Mouse (Mus musculus) forebrain, embryonic 15.5 days (tissue): ENCODE measurements around the gene Wdr25. TPM values are rescaled to one million over a fixed set of nuclear protein-coding genes. Genes with fewer than 3 reads are reported as not detected.
A peak's percentile ranks its signal among the peaks of the same experiment; 100 is the strongest.

ENCODE experiments used
- ATAC-seq: fragments of 200-750 bp; cut with Nextera tagmentation; replicated peaks from 2 replicates; pipeline ENCODE4 v1.8.0; 2017; ENCODE audit warnings: mild to moderate bottlenecking, moderate TSS enrichment, moderate library complexity
- H3K27ac ChIP-seq: fragments of 300-500 bp; sonication (generic); replicated peaks from 2 replicates; pipeline ENCODE4 v1.5.1; 2015; ENCODE audit warnings: mild to moderate bottlenecking, inconsistent platforms
- H3K27me3 ChIP-seq: fragments of 300-500 bp; sonication (generic); 2 replicates; pipeline ENCODE4 v1.6.1; 2015; ENCODE audit warnings: inconsistent platforms
- H3K36me3 ChIP-seq: fragments of 300-500 bp; sonication (generic); 2 replicates; pipeline ENCODE4 v1.6.1; 2015; ENCODE audit warnings: mild to moderate bottlenecking, inconsistent platforms
- H3K4me1 ChIP-seq: fragments of 300-500 bp; sonication (generic); 2 replicates; pipeline ENCODE4 v1.6.1; 2015; ENCODE audit warnings: inconsistent platforms
- H3K4me2 ChIP-seq: fragments of 300-500 bp; sonication (generic); replicated peaks from 2 replicates; pipeline ENCODE4 v1.6.1; 2015; ENCODE audit warnings: mild to moderate bottlenecking, inconsistent platforms
- H3K4me3 ChIP-seq: fragments of 300-500 bp; sonication (generic); 2 replicates; pipeline ENCODE4 v1.5.1; 2015; ENCODE audit warnings: mild to moderate bottlenecking, inconsistent platforms
- H3K9ac ChIP-seq: fragments of 300-500 bp; sonication (generic); replicated peaks from 2 replicates; pipeline ENCODE4 v1.6.1; 2015; ENCODE audit warnings: mild to moderate bottlenecking, inconsistent platforms
- H3K9me3 ChIP-seq: fragments of 300-500 bp; sonication (generic); 2 replicates; pipeline ENCODE4 v1.6.1; 2016; ENCODE audit warnings: inconsistent platforms
- WGBS: fragments of 180-500 bp; shearing (Covaris S2); methylation state at CpG from one replicate; pipeline ENCODE4 v1.1.7; 2015; ENCODE audit warnings: mixed read lengths; 5-methylcytosine and 5-hydroxymethylcytosine counted together
- polyA plus RNA-seq: library from polyadenylated mRNA; unstranded; fragments of >200 nt; fragmentation: Nextera tagmentation; extraction: Ambion mirVana; gene quantifications from 2 replicates; pipeline ENCODE4 v1.2.1, GENCODE M21; 2015

The Wdr25 gene
- polyA plus RNA-seq, 1 experiment from 2014 or later = 6.4 TPM

DNA sequence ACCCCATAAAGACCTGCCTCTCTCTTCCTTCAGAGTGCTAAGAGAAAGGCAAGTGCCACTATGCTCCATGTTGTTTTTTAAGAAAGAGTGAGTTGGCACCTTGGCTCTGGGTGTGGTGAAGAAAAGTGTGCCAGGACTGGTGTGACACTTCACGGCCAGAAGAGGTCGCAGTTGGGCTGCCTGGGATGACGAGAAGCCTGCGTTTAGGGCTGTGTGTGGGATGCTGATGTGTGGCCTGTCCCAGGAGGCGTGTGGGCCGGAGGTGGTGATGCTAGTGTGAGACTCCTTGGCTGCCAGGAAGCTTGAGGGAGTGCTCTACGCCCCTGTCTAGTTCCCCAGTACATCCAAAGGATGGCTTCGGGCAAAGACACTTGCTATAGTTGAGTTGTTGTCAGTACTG lies 9.5 kb downstream of the Wdr25 start:
- Histone ChIP-seq H3K9me3 (no peaks in the 10 kb centered on the region), H3K4me2 (no peak overlapping the region), H3K27me3 (no peaks in the 10 kb centered on the region), H3K27ac (no peak overlapping the region), H3K9ac (no peak overlapping the region), H3K36me3 (no peaks in the 10 kb centered on the region), H3K4me3 (no peak overlapping the region), H3K4me1 (peaks cover 29% of the 10 kb centered on the region)
- peak; percentile 33; the same call in 1 of the 2 replicates for ATAC-seq
- WGBS = 16% methylated on average over 8 of the region's 8 CpGs

- ATAC-seq = 0 out of 2 replicates have a peak, but pooled peaks have one; percentile 35
- no peak overlapping the region for H3K27ac ChIP-seq
- 65% methylated on average over 8 of the region's 8 CpGs for whole genome bisulfite sequencing
Observed at GRCm38 (mm10) chr12:108903600-108904275, 10.3 kb downstream of the Wdr25 start.

DNA sequence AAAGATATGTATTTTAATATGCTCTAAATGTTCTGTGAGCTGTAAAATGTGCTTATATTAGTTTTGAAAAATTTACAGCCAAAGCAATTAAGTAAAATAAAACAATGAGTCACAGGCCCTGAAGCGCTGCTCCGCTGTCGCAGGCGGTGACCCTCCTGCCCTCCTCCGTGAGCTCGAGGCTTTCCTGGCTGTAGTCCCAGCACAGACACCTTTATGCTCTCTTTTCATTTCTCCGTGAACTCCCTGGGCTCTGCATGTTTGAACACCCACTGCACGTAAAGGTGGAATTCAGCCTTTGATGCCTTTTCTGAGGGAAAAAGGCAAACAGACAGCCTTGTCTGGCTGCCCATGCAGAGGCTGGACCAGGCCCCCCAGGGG lies 10.8 kb downstream of the Wdr25 start:
- Histone ChIP-seq H3K9me3 (no peaks in the 10 kb centered on the region), H3K4me1 (peaks cover 29% of the 10 kb centered on the region), H3K27ac (no peak overlapping the region), H3K4me3 (no peak overlapping the region), H3K27me3 (no peaks in the 10 kb centered on the region), H3K4me2 (no peak overlapping the region), H3K36me3 (no peaks in the 10 kb centered on the region), H3K9ac (no peak overlapping the region)
- no peak for ATAC-seq
- 34% methylated on average over 8 of the region's 8 CpGs for WGBS

More at GRCm38 (mm10) chr12:108903600-108904275, 10.3 kb downstream of the Wdr25 start:
- Histone ChIP-seq H3K9me3 (no peaks in the 10 kb centered on the region), H3K36me3 (no peaks in the 10 kb centered on the region), H3K27me3 (no peaks in the 10 kb centered on the region), H3K9ac (no peak overlapping the region), H3K4me1 (peaks cover 29% of the 10 kb centered on the region), H3K4me3 (no peak overlapping the region), H3K4me2 (no peak overlapping the region)

- H3K4me1 ChIP-seq = peaks cover 29% of the 10 kb centered on the region
Observed at GRCm38 (mm10) chr12:108905620-108906302, 12.3 kb downstream of the Wdr25 start.

DNA sequence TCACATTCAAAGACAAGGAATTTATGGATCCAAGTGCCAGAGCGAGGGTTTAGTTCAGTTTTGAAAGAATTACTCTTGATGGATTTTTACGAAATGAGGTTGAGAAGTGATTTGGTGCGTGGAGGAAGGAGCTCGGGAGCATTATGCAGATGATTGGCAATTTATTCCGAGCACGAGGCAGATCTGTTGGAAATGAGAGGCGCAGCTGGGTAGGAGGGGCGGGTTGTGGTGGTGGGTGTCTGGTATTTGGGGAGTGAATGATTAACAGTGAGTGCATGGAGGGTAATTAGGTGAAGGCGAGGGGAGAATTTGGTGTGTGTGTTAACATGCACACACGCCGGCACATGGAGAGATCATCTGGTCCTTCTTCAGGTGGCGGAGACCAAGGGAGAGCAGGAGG lies 13.0 kb downstream of the Wdr25 start:
- peak overlapping the region; percentile 49 for H3K27ac ChIP-seq
- no peaks in the 10 kb centered on the region for H3K36me3 ChIP-seq
- H3K9ac ChIP-seq = no peak overlapping the region
- 36% methylated on average over 12 of the region's 12 CpGs for WGBS
- no peaks in the 10 kb centered on the region for H3K27me3 ChIP-seq
- peaks cover 29% of the 10 kb centered on the region for H3K4me1 ChIP-seq
- H3K4me2 ChIP-seq = no peak overlapping the region
- no peaks in the 10 kb centered on the region for H3K9me3 ChIP-seq
- 0 out of 2 replicates have a peak, but pooled peaks have one; percentile 32 for ATAC-seq
- H3K4me3 ChIP-seq = no peak overlapping the region

More at GRCm38 (mm10) chr12:108905620-108906302, 12.3 kb downstream of the Wdr25 start:
- no peak for ATAC-seq
- 25% methylated on average over 14 of the region's 14 CpGs for WGBS
- Histone ChIP-seq H3K27me3 (no peaks in the 10 kb centered on the region), H3K27ac (peak overlapping the region; percentile 49), H3K36me3 (no peaks in the 10 kb centered on the region), H3K4me3 (no peak overlapping the region), H3K9me3 (no peaks in the 10 kb centered on the region), H3K4me2 (no peak overlapping the region), H3K9ac (no peak overlapping the region)

GRCm38 (mm10) chr12:108909846-108910433 lies 16.5 kb downstream of the Wdr25 start:
- Histone ChIP-seq H3K9ac (no peak overlapping the region), H3K9me3 (no peaks in the 10 kb centered on the region), H3K4me1 (peaks cover 35% of the 10 kb centered on the region), H3K27ac (no peak overlapping the region), H3K4me3 (no peak overlapping the region), H3K36me3 (no peaks in the 10 kb centered on the region), H3K4me2 (no peak overlapping the region), H3K27me3 (peaks cover 6% of the 10 kb centered on the region; the same call in 1 of the 2 replicates)
- ATAC-seq = no peak
- 82% methylated on average over 8 of the region's 8 CpGs for WGBS

GRCm38 (mm10) chr12:108912442-108912841 lies 19.0 kb downstream of the Wdr25 start:
- Histone ChIP-seq H3K4me2 (no peak overlapping the region), H3K4me1 (peaks cover 38% of the 10 kb centered on the region), H3K36me3 (no peaks in the 10 kb centered on the region), H3K9ac (no peak overlapping the region), H3K27me3 (peaks cover 6% of the 10 kb centered on the region; the same call in 1 of the 2 replicates), H3K4me3 (no peak overlapping the region), H3K9me3 (no peaks in the 10 kb centered on the region), H3K27ac (no peak overlapping the region)
- 97% methylated on average over 2 of the region's 2 CpGs for WGBS
- ATAC-seq = no peak

DNA sequence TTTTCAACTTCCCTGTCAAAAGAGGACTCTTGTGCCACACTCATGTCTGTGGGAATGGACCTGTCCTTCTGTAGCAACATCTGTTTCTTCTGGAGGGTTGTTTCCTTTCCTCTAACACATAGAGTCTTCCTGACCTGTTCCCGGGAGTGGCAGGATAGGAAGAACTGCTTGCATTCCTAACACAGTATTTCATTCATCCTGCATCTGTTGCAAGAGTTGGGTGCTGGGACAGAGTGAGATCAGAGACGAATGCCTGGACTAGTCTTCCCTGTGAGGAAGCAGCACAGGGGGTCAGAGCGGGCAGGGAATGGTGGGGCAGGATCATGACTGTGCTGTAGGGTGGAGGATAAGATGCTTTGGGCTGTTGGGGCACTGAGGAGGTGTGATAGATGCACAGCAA lies 20.8 kb downstream of the Wdr25 start:
- WGBS = 44% methylated on average over 3 of the region's 3 CpGs

DNA sequence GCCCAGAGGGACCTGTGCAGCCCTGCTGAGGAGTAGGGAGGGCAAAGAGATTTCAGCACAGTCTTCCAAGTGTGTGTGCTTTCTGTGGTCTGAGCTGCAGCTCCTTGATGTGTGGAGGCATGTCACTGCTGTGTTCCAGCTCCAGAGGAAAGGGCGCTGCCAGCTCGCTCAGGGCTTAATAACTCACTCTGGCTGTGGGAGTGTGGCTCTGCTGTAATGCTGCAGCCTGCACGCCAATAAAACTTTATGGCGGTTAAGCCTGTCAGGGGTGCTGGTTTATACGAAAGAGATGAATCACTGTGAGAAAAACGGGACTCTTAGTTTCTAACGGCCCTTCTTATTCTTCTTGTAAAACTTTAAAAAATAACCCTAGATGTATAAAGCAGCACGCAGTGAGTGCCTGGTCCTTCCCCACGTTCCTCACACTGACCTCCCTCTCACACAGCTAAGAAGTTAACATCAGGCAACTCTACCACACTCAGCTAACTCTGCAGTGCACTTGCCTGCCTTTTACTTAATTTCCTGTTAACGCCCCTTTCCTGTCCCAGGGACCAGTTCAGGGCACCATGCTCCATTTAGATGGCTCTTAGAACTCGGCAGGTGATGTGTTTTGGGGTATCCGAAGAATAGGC lies 21.4 kb downstream of the Wdr25 start:
- Histone ChIP-seq H3K27ac (no peak overlapping the region), H3K9ac (no peak overlapping the region), H3K36me3 (no peaks in the 10 kb centered on the region), H3K4me2 (no peak overlapping the region), H3K4me3 (no peak overlapping the region), H3K27me3 (peaks cover 9% of the 10 kb centered on the region; the same call in 1 of the 2 replicates), H3K9me3 (no peaks in the 10 kb centered on the region), H3K4me1 (peaks cover 48% of the 10 kb centered on the region)
- 61% methylated on average over 12 of the region's 12 CpGs for WGBS
- no peak for ATAC-seq

More for the DNA sequence above, 20.8 kb downstream of the Wdr25 start:
- no peaks in the 10 kb centered on the region for H3K36me3 ChIP-seq
- no peak for ATAC-seq
- no peak overlapping the region for H3K4me3 ChIP-seq
- peaks cover 9% of the 10 kb centered on the region; the same call in 1 of the 2 replicates for H3K27me3 ChIP-seq
- peaks cover 48% of the 10 kb centered on the region for H3K4me1 ChIP-seq
- H3K4me2 ChIP-seq = no peak overlapping the region
- H3K27ac ChIP-seq = no peak overlapping the region
- H3K9ac ChIP-seq = no peak overlapping the region
- no peaks in the 10 kb centered on the region for H3K9me3 ChIP-seq

GRCm38 (mm10) chr12:108915893-108916292 lies 22.5 kb downstream of the Wdr25 start:
- Histone ChIP-seq H3K9me3 (no peaks in the 10 kb centered on the region), H3K27ac (no peak overlapping the region), H3K4me2 (no peak overlapping the region), H3K9ac (no peak overlapping the region), H3K4me1 (peaks cover 48% of the 10 kb centered on the region), H3K4me3 (no peak overlapping the region), H3K27me3 (peaks cover 9% of the 10 kb centered on the region; the same call in 1 of the 2 replicates), H3K36me3 (no peaks in the 10 kb centered on the region)
- 14% methylated on average over 6 of the region's 6 CpGs for WGBS
- ATAC-seq = peak; percentile 74

DNA sequence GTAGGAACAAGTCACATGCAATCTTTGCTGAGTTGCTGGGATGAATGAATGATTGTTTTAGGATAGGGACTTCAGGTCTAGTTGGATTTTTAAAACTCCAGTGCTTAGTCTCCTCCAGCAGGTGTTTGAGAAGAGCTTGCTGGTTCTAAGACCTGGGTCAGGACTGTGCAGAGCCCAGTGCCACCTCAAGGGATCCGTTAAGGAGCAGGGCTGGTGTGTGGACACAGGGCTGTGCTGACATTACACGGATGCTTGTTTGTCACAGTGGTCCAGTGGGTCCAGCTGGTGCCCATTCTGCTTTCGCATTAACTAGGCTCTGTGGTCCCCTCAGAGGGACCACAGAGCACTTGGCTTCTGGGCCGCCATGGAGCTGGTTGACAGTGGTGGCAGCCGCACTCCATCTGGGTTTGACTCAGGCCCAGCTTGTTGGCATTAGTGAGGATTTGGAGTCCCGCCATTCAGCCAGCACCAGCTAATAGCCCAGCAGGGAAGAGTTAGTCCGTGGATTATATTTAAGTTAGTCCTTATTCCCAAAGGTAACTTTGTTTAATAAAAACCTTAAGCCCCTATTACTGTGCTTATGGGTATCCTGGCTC lies 23.1 kb downstream of the Wdr25 start:
- H3K4me2 ChIP-seq = no peak overlapping the region
- H3K4me3 ChIP-seq = no peak overlapping the region
- H3K36me3 ChIP-seq = no peaks in the 10 kb centered on the region
- 0 out of 2 replicates have a peak overlapping the region, but pooled peaks have one; percentile 17 for H3K27ac ChIP-seq
- H3K9me3 ChIP-seq = no peaks in the 10 kb centered on the region
- H3K9ac ChIP-seq = no peak overlapping the region
- WGBS = 20% methylated on average over 7 of the region's 7 CpGs
- ATAC-seq = peak; percentile 61
- H3K27me3 ChIP-seq = peaks cover 9% of the 10 kb centered on the region; the same call in 1 of the 2 replicates
- H3K4me1 ChIP-seq = peaks cover 48% of the 10 kb centered on the region
